Mouse (Mus musculus): ENCODE measurements around the gene Ckap4.
A peak's percentile ranks its signal among the peaks of the same experiment; 100 is the strongest.

Gene Ckap4

DNA sequence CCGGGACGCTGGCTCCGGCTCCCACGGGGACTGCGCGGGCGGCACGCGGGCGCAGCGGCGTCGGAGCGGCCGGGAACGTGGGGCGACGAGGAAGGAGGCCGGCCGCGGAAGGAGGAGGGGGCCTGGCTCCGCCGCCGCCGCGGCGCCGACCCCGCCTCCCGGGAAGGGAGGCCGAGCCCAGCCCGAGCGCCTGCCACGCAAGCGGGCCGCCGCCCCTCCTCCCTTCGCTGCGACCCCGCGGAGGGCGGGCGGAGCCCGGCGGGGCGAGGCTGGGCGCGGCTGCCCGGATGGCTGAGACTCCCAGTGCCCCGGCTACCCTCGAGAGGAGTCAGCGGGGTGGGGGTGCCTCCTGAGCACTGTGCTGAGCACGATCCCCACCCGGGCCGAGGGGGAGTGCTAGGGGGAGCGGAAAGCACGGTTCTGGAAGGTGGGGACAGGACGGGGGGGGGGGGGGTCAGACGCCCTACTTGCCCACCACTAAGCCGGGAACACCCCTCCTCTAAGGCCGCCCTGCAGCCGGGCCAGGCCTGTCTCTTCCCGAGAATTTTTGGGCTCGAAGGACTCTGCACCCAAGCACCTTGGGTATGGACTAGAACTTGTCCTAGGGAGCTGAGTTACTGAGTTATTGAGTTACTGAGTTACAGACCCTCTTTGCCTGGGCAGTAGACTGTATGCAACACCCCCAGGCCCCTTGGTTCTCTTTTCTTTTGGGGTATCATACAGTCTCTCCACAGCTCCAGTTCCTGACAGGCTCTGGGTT is at the start of gene Ckap4:
Ckap4 (minus strand) TSS at position 151 of the 760 bp plus-strand sequence.
- DNase-seq (ENCODE audit: low read depth, low spot score): peak; percentile 85

- no peak for DNase-seq (ENCODE audit: low read depth, low spot score)
Observed at GRCm38 (mm10) chr10:84582236-84582635, 48.4 kb upstream of the Ckap4 start.

GRCm38 (mm10) chr10:84581191-84581590 is 47.3 kb upstream of the Ckap4 start:
- no peak for DNase-seq (ENCODE audit: low read depth, low spot score)

DNA sequence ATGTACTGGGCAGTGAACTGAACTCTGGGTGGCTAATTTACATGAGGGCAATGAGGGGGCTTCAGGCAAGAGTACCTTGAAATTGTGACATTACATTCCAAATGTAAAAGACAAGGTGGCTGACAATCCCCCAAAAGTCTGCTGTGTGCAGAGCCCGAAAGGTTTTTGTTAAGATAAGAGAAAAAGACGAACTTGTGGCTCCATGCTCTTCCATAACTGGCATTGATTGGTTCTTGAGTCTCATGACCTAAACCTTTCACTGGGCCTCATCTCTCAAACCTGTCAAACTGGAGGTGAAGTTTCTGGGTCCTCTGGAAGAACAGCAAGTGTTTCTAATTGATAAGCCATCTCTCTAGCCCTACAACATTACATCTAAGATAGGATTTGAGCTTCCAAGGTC is 45.7 kb upstream of the Ckap4 start:
- DNase-seq (ENCODE audit: low read depth, low spot score): no peak

- no peak for DNase-seq (ENCODE audit: low read depth, low spot score)
Observed at GRCm38 (mm10) chr10:84578738-84579137, 44.9 kb upstream of the Ckap4 start.

DNA sequence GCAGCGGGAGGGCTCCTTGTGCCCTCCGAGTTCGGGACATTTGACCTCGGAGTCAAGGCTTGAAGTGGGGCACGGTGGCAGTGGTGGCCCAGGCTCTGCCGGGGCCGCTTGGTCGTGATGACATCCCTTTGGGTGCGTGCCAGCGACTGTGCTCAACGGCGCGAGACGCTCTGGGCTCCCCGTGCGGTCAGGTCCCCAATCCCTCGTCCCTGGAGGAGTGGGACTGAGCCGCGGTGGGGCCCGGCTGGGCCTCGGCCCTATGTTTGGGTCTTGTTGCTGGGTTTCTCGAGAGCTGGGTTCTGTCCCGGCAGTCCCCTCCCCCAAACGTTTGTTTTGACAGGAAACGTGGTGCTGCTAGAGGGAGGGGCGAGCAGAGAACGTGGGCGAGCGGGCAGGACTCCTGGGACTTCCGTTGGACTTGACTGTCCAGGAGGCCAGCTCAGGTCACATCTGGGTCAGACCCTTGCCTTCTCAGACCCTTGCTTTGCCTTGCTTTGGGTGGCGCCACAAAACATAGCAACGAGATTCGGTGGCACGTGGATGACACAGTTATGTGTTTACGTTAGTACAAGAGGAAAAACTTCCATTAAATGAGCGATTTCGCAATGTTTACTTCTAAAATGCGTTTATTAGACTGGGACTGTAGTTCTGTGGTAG is 43.3 kb upstream of the Ckap4 start:
- peak; percentile 65 for DNase-seq (ENCODE audit: low read depth, low spot score)

GRCm38 (mm10) chr10:84576395-84577070 is 42.7 kb upstream of the Ckap4 start, which contains the start of gene Tcp11l2:
Tcp11l2 (plus strand) TSS chr10:84576626.
- DNase-seq (ENCODE audit: low read depth, low spot score): peak; percentile 97

DNA sequence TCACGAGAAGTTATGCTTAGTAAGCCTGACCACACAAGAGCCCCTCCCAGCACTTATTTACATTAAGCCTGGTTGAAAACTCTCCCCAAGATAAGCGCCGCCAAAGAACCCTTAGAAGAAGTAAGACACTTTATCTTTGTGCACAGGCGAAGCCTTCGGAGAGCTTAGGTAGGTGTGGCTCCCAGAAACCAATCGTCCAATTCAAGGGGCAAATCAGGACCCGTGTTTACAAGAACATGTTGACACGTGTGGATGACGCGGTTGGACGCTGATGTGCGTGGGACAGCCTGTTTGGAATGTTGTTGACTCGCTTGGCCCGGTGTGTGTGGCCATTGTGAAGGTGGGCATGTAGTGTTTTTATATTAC is 42.1 kb upstream of the Ckap4 start:
- DNase-seq (ENCODE audit: low read depth, low spot score): no peak

GRCm38 (mm10) chr10:84573671-84574420 is 40.0 kb upstream of the Ckap4 start:
- DNase-seq (ENCODE audit: low read depth, low spot score): no peak

GRCm38 (mm10) chr10:84571052-84571639 is 37.3 kb upstream of the Ckap4 start:
- no peak for DNase-seq (ENCODE audit: low read depth, low spot score)

GRCm38 (mm10) chr10:84564427-84564826 is 30.6 kb upstream of the Ckap4 start:
- DNase-seq (ENCODE audit: low read depth, low spot score): no peak

- peak; percentile 57 for DNase-seq (ENCODE audit: low read depth, low spot score)
Observed at GRCm38 (mm10) chr10:84562567-84563554, 29.0 kb upstream of the Ckap4 start.

DNA sequence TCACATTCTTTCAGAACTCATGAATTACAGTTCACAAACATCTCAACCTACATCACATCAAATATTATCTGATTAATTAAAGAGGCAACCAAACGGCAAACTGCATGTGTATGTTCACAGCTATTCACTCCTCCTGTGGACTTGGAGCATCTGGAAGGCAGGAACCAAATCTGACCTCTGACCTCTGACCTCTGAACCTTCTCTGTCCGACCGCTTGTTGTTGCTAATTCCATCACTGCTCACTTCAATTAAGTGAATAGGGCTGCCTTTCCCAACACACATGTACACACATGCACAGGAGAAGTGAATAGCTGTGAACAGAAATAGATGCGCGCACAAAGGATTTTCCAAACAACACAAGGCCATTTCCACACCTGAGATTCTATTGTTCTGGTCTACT is 28.3 kb upstream of the Ckap4 start:
- DNase-seq (ENCODE audit: low read depth, low spot score): peak; percentile 41

DNA sequence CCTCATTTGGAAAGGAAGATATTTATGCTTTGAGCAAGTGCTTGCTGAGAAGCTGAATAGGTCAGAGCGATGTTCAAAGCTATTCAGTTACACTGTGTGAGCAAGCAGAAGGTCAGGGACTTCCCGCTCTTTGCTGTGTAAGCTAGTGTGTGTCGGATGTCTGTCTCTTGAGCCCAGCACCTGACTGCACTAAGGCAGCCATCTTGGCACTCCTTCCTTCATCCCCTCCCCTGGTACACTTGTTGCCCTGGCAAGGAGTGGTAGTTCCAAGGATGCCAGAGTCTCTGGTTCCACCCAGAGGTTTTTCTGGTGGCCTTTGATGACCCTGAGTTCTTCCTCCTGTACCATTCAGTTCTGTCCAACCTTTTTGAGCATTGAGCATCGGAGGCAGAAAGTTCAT is 26.1 kb upstream of the Ckap4 start:
- DNase-seq (ENCODE audit: low read depth, low spot score): no peak

DNA sequence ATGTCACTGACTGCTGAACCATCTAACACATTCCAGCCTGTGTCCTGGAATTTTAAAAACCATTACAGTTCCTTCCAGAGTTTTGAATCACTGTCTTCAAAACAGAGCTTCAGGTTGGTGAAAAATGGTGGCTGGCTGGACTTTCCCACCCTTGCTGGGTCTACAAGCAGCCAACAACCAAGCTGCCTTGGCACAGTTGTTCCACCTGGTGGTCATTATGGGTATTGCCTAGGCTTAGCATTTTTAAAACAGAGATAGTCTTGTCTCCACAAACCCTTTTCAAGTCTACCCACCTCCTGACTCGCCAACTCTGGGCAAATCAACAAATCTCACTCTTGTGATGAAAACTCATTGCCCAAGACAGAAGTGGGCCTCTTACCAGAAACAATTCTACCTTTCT is 24.6 kb upstream of the Ckap4 start:
- peak; percentile 86 for DNase-seq (ENCODE audit: low read depth, low spot score)

GRCm38 (mm10) chr10:84556120-84556519 is 22.3 kb upstream of the Ckap4 start:
- DNase-seq (ENCODE audit: low read depth, low spot score): no peak

GRCm38 (mm10) chr10:84554291-84555009 is 20.6 kb upstream of the Ckap4 start:
- DNase-seq (ENCODE audit: low read depth, low spot score): peak; percentile 98

GRCm38 (mm10) chr10:84552477-84552876 is 18.6 kb upstream of the Ckap4 start:
- DNase-seq (ENCODE audit: low read depth, low spot score): no peak

- peak; percentile 56 for DNase-seq (ENCODE audit: low read depth, low spot score)
Observed at GRCm38 (mm10) chr10:84551846-84552245, 18.0 kb upstream of the Ckap4 start.

DNA sequence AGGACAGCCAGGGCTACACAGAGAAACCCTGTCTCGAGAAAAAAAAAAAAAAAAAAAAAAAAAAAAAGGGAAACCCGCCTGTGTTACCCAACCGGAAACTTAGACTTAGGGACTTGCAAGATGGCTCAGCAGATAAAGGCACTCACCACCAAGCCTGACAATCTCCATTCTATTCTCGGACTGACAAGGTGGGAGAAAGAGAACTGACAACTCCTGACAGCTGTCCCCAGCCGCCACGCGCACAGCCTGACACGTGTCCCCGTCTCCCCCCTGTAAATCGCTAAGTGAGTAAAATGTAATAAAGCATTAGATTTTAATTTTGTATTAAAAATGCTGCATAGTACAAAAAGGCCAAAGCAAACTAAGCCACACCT is 16.0 kb upstream of the Ckap4 start:
- no peak for DNase-seq (ENCODE audit: low read depth, low spot score)
